Mouse (Mus musculus): ENCODE results near the gene Ncan.

Gene Ncan

GRCm38 (mm10) chr8:70120667-70121066 is at the start of gene Ncan:
Ncan (minus strand) TSS chr8:70120873.
- peak; percentile 89 for ATAC-seq (ENCODE audit: insufficient number of reproducible peaks, low FRiP score, low TSS enrichment)

- ATAC-seq (ENCODE audit: insufficient number of reproducible peaks, low FRiP score, low TSS enrichment): no peak
Observed at GRCm38 (mm10) chr8:70170116-70170515, 49.4 kb upstream of the Ncan start.

GRCm38 (mm10) chr8:70166504-70167110 is 45.9 kb upstream of the Ncan start:
- peak; percentile 63 for ATAC-seq (ENCODE audit: insufficient number of reproducible peaks, low FRiP score, low TSS enrichment)

- ATAC-seq (ENCODE audit: insufficient number of reproducible peaks, low FRiP score, low TSS enrichment): no peak
Observed at GRCm38 (mm10) chr8:70163316-70163715, 42.6 kb upstream of the Ncan start.

- ATAC-seq (ENCODE audit: insufficient number of reproducible peaks, low FRiP score, low TSS enrichment): no peak
Observed at GRCm38 (mm10) chr8:70160015-70160414, 39.3 kb upstream of the Ncan start.

GRCm38 (mm10) chr8:70159211-70159610 is 38.5 kb upstream of the Ncan start:
- no peak for ATAC-seq (ENCODE audit: insufficient number of reproducible peaks, low FRiP score, low TSS enrichment)

GRCm38 (mm10) chr8:70158069-70158853 is 37.6 kb upstream of the Ncan start:
- ATAC-seq (ENCODE audit: insufficient number of reproducible peaks, low FRiP score, low TSS enrichment): 0 out of 2 replicates have a peak, but pooled peaks have one; percentile 31

- no peak for ATAC-seq (ENCODE audit: insufficient number of reproducible peaks, low FRiP score, low TSS enrichment)
Observed at GRCm38 (mm10) chr8:70157240-70157800, 36.6 kb upstream of the Ncan start.

GRCm38 (mm10) chr8:70152537-70153257 is 32.0 kb upstream of the Ncan start:
- no peak for ATAC-seq (ENCODE audit: insufficient number of reproducible peaks, low FRiP score, low TSS enrichment)

- no peak for ATAC-seq (ENCODE audit: insufficient number of reproducible peaks, low FRiP score, low TSS enrichment)
Observed at GRCm38 (mm10) chr8:70150158-70150557, 29.5 kb upstream of the Ncan start.

GRCm38 (mm10) chr8:70147678-70148607 is 27.3 kb upstream of the Ncan start:
- ATAC-seq (ENCODE audit: insufficient number of reproducible peaks, low FRiP score, low TSS enrichment): no peak

- ATAC-seq (ENCODE audit: insufficient number of reproducible peaks, low FRiP score, low TSS enrichment): no peak
Observed at GRCm38 (mm10) chr8:70139981-70140380, 19.3 kb upstream of the Ncan start.

GRCm38 (mm10) chr8:70139026-70139857 is 18.6 kb upstream of the Ncan start, which contains the start of the genes Rfxank, Borcs8 and Mef2b:
Rfxank (minus strand) TSS chr8:70139154.
Borcs8 (plus strand) TSS chr8:70139499.
Mef2b (plus strand) TSS chr8:70139711.
- peak; percentile 91 for ATAC-seq (ENCODE audit: insufficient number of reproducible peaks, low FRiP score, low TSS enrichment)

GRCm38 (mm10) chr8:70137890-70138289 is 17.2 kb upstream of the Ncan start:
- ATAC-seq (ENCODE audit: insufficient number of reproducible peaks, low FRiP score, low TSS enrichment): no peak

- no peak for ATAC-seq (ENCODE audit: insufficient number of reproducible peaks, low FRiP score, low TSS enrichment)
Observed at GRCm38 (mm10) chr8:70136591-70136990, 15.9 kb upstream of the Ncan start.

GRCm38 (mm10) chr8:70134931-70135330 is 14.3 kb upstream of the Ncan start:
- ATAC-seq (ENCODE audit: insufficient number of reproducible peaks, low FRiP score, low TSS enrichment): no peak

GRCm38 (mm10) chr8:70134086-70134485 is 13.4 kb upstream of the Ncan start:
- ATAC-seq (ENCODE audit: insufficient number of reproducible peaks, low FRiP score, low TSS enrichment): no peak

- ATAC-seq (ENCODE audit: insufficient number of reproducible peaks, low FRiP score, low TSS enrichment): peak; percentile 85
Observed at GRCm38 (mm10) chr8:70131166-70131883, 10.7 kb upstream of the Ncan start, which contains the start of gene Nr2c2ap. Nr2c2ap (plus strand) TSS chr8:70131333.

Measured in cerebellum, adult (tissue).